In the genomic region with DNA sequence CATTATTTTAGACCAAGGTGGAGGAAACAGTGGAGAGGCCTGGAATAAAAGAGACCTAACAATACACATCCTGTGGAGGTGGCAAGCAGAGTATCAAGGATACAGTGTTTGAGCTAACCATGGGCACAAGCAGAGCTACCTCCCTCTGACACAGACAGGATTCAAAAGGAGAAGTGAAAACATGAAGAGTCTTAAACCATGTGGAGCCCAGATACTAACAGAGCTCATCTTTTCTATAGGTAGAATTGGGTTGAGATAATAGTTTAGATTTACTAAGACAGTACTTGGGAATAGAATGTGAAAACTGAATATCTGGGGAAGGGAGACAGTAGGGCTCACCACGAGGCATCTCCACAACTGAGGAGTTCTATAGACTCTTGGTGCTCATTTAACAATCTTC, we compare ENCODE assay signal across 28 mouse cellular contexts.
"Had no signal": no experiment of that assay in that cellular context is flagged by ENCODE, and none has a peak within 500 bp of the region (broad histone marks: within the 10 kb centered on the region; RNA-seq: fewer than 3 reads in every experiment).

No protein-coding gene starts in this region.

- DNase-seq: cerebellum, adult 8-10 months; cerebellum, adult 9-10 months; cerebellum, adult 9-11 months; cerebellum, postnatal 10 days; cerebellum, postnatal 14 days; cerebellum, postnatal 25 days; cerebellum, postnatal 36 days; embryo, embryonic 11 days; forebrain, postnatal 0 days; gastrocnemius, adult 2 months; gastrocnemius, postnatal 10 days; gastrocnemius, postnatal 14 days; gastrocnemius, postnatal 25 days; gastrocnemius, postnatal 36 days; heart, adult 18-20 months; heart, adult 2 months had no signal

- H3K4me2 ChIP-seq: embryonic facial prominence, embryonic 12.5 days; embryonic facial prominence, embryonic 13.5 days; embryonic facial prominence, embryonic 15.5 days; forebrain, embryonic 12.5 days; forebrain, embryonic 13.5 days; forebrain, embryonic 15.5 days had no signal

- H3K4me3 ChIP-seq: embryonic facial prominence, embryonic 10.5 days; embryonic facial prominence, embryonic 12.5 days; embryonic facial prominence, embryonic 13.5 days; embryonic facial prominence, embryonic 15.5 days; erythroblast, embryonic 14.5 days; forebrain, embryonic 10.5 days; forebrain, embryonic 12.5 days; forebrain, embryonic 13.5 days; forebrain, embryonic 15.5 days; gastrocnemius, adult 2 months; heart, adult 2 months; heart, embryonic 10.5 days had no signal

- H3K9me3 ChIP-seq: embryonic facial prominence, embryonic 10.5 days; embryonic facial prominence, embryonic 12.5 days; embryonic facial prominence, embryonic 13.5 days; embryonic facial prominence, embryonic 15.5 days; forebrain, embryonic 10.5 days; forebrain, embryonic 12.5 days; forebrain, embryonic 13.5 days; forebrain, embryonic 15.5 days; heart, embryonic 10.5 days had no signal

- H3K27ac ChIP-seq: embryonic facial prominence, embryonic 10.5 days; embryonic facial prominence, embryonic 12.5 days; embryonic facial prominence, embryonic 13.5 days; embryonic facial prominence, embryonic 15.5 days; forebrain, embryonic 10.5 days; forebrain, embryonic 12.5 days; forebrain, embryonic 13.5 days; forebrain, embryonic 15.5 days; gastrocnemius, adult 2 months; heart, adult 2 months; heart, embryonic 10.5 days had no signal

- H3K4me1 ChIP-seq: embryonic facial prominence, embryonic 10.5 days; embryonic facial prominence, embryonic 12.5 days; embryonic facial prominence, embryonic 15.5 days; heart, embryonic 10.5 days had no signal

- H3K9ac ChIP-seq: embryonic facial prominence, embryonic 12.5 days; embryonic facial prominence, embryonic 13.5 days; embryonic facial prominence, embryonic 15.5 days; forebrain, embryonic 12.5 days; forebrain, embryonic 13.5 days; forebrain, embryonic 15.5 days; forebrain, postnatal 0 days had no signal

- ATAC-seq: forebrain, embryonic 13.5 days; forebrain, embryonic 14.5 days; forebrain, embryonic 15.5 days; forebrain, embryonic 16.5 days; forebrain, postnatal 0 days had no signal

- H3K27me3 ChIP-seq: embryonic facial prominence, embryonic 12.5 days; embryonic facial prominence, embryonic 13.5 days; embryonic facial prominence, embryonic 15.5 days; forebrain, embryonic 12.5 days; forebrain, embryonic 13.5 days; forebrain, embryonic 15.5 days had no signal

- H3K36me3 ChIP-seq: embryonic facial prominence, embryonic 10.5 days; embryonic facial prominence, embryonic 12.5 days; embryonic facial prominence, embryonic 13.5 days; embryonic facial prominence, embryonic 15.5 days; forebrain, embryonic 10.5 days; forebrain, embryonic 12.5 days; forebrain, embryonic 15.5 days; heart, embryonic 10.5 days had no signal
